Mouse (Mus musculus) midbrain, embryonic 14.5 days (tissue): ENCODE results near the gene Mitf. TPM values are rescaled to one million over a fixed set of nuclear protein-coding genes. Genes with fewer than 3 reads are reported as not detected.

ENCODE experiments used
- ATAC-seq: fragments of 200-750 bp; cut with Nextera tagmentation; 2 replicates; pipeline ENCODE4 v1.8.0; 2017; ENCODE audit warnings: moderate number of reproducible peaks, moderate library complexity; ENCODE audit not compliant: low FRiP score, low TSS enrichment
- DNase-seq: peaks from one replicate; pipeline ENCODE4 v3.0.0-alpha.2; 2015
- H3K27ac ChIP-seq: fragments of 300-500 bp; sonication (generic); replicated peaks from 2 replicates; pipeline ENCODE4 v1.5.1; 2014; ENCODE audit warnings: mild to moderate bottlenecking, low read depth, low read length, moderate library complexity
- H3K27me3 ChIP-seq: fragments of 300-500 bp; sonication (generic); 2 replicates; pipeline ENCODE4 v1.6.1; 2014; ENCODE audit warnings: low read length, control low read depth, mixed read lengths; ENCODE audit not compliant: control insufficient read depth, insufficient read depth
- H3K36me3 ChIP-seq: fragments of 300-500 bp; sonication (generic); 2 replicates; pipeline ENCODE4 v1.6.1; 2014; ENCODE audit warnings: low read length, control low read depth; ENCODE audit not compliant: control insufficient read depth, insufficient read depth
- H3K4me1 ChIP-seq: fragments of 300-500 bp; sonication (generic); 2 replicates; pipeline ENCODE4 v1.6.1; 2014; ENCODE audit warnings: mild to moderate bottlenecking, antibody characterized with exemption, low read length, control low read depth; ENCODE audit not compliant: control insufficient read depth, insufficient read depth
- H3K4me2 ChIP-seq: fragments of 300-500 bp; sonication (generic); 2 replicates; pipeline ENCODE4 v1.6.1; 2014; ENCODE audit warnings: mild to moderate bottlenecking, low read length, moderate library complexity
- H3K4me3 ChIP-seq: fragments of 300-500 bp; sonication (generic); replicated peaks from 2 replicates; pipeline ENCODE4 v1.5.1; 2014; ENCODE audit warnings: low read depth, low read length
- H3K9ac ChIP-seq: fragments of 300-500 bp; sonication (generic); replicated peaks from 2 replicates; pipeline ENCODE4 v1.6.1; 2014; ENCODE audit warnings: mild to moderate bottlenecking, low read length, moderate library complexity
- H3K9me3 ChIP-seq: fragments of 300-500 bp; sonication (generic); 2 replicates; pipeline ENCODE4 v1.6.1; 2016; ENCODE audit warnings: low read length, control low read depth, mixed read lengths; ENCODE audit not compliant: control insufficient read depth
- WGBS: fragments of 180-500 bp; shearing (Covaris S2); extraction: QIAGEN DNeasy Blood & Tissue Kit; methylation state at CpG from one replicate; pipeline ENCODE4 v1.1.7; 2014; 5-methylcytosine and 5-hydroxymethylcytosine counted together
- polyA plus RNA-seq: library from polyadenylated mRNA; unstranded; fragments of >200 nt; fragmentation: Nextera tagmentation; extraction: Ambion mirVana; gene quantifications from 2 replicates; pipeline ENCODE4 v1.2.1, GENCODE M21; 2014

Mitf gene
- polyA plus RNA-seq, 1 experiment from 2014 or later = 0.74 TPM

DNA sequence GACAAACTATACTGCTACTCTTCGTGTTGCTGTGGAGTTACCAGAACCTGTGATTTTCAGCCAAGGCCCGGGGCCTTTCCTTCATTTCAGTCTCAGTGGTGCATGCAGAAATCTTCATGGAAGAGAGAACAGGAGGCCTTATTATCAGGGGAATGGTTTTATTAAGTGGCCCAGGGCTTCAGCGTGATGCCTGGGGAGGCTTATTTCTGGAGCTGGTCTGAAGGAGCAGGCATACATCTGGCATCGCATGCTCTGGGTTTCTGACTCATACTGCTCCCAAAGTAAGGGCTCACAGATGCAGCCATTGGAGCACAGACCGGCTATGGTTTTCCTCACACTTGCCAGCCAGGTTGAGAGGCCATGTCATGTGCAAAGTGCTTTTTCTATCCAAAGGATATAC is 208.2 kb downstream of the Mitf start:
- no peaks in the 10 kb centered on the region for H3K9me3 ChIP-seq
- H3K27ac ChIP-seq = no peak overlapping the region
- H3K4me1 ChIP-seq = no peaks in the 10 kb centered on the region
- H3K27me3 ChIP-seq = no peaks in the 10 kb centered on the region
- H3K36me3 ChIP-seq = no peaks in the 10 kb centered on the region
- H3K9ac ChIP-seq = no peak overlapping the region
- H3K4me3 ChIP-seq = no peak overlapping the region
- WGBS = 81% methylated on average over 5 of the region's 5 CpGs
- DNase-seq (no peak), ATAC-seq (no peak)
- H3K4me2 ChIP-seq = no peak overlapping the region

DNA sequence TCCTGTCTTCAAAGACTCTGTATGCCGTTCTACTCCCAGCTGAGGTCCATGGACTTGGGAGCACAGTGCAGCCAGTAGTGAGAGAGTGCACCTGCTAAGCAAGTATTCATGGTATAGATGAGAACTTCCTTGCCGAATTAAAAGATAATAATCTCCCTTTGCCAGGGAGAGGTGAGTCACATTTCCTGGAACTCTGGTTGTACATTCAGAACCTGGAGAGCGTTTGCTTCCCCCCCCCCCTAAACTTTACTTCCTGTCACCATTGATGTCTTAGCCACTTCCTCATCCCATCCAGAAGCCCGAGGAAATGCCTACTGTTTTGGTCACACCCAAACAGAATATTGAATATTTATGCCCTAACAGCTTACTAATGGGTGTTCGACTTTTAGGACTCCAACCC is 209.0 kb downstream of the Mitf start:
- DNase-seq = no peak
- Histone ChIP-seq H3K4me1 (no peaks in the 10 kb centered on the region), H3K27ac (no peak overlapping the region), H3K27me3 (no peaks in the 10 kb centered on the region), H3K9me3 (no peaks in the 10 kb centered on the region), H3K36me3 (no peaks in the 10 kb centered on the region), H3K4me3 (no peak overlapping the region), H3K4me2 (no peak overlapping the region), H3K9ac (no peak overlapping the region)
- no peak for ATAC-seq
- WGBS = 92% methylated on average over 5 of the region's 5 CpGs

DNA sequence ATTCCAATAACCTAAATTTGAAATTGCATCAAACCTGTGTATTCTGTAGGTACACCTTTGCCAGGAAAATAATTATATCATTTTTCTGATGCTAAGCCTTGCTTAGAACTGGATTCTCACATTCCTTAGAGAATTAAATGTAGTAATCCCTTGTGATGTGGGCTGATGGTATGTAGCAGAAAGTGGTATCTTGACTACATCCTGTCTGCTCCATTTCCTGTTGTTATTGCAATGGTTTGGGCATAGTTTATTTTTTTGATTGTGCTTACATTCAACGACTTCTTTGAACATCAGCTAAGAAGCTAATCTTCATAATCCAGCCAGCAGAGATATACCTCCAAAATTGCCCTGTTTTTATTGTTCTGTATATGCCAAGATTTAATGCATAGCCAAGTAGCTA is 217.0 kb downstream of the Mitf start:
- Histone ChIP-seq H3K9ac (no peak overlapping the region), H3K4me1 (no peaks in the 10 kb centered on the region), H3K4me3 (no peak overlapping the region), H3K36me3 (no peaks in the 10 kb centered on the region), H3K9me3 (no peaks in the 10 kb centered on the region), H3K4me2 (no peak overlapping the region), H3K27ac (no peak overlapping the region), H3K27me3 (no peaks in the 10 kb centered on the region)
- DNase-seq (no peak), ATAC-seq (no peak)
- WGBS = 56% methylated on average over 1 of the region's 1 CpGs

GRCm38 (mm10) chr6:98038513-98038912 is 231.7 kb downstream of the Mitf start:
- Histone ChIP-seq H3K4me1 (no peaks in the 10 kb centered on the region), H3K9ac (no peak overlapping the region), H3K27ac (no peak overlapping the region), H3K4me3 (no peak overlapping the region), H3K9me3 (no peaks in the 10 kb centered on the region), H3K36me3 (no peaks in the 10 kb centered on the region), H3K4me2 (no peak overlapping the region), H3K27me3 (peaks cover 43% of the 10 kb centered on the region)
- DNase-seq = peak; percentile 57
- ATAC-seq = no peak
- WGBS = 14% methylated on average over 3 of the region's 3 CpGs

DNA sequence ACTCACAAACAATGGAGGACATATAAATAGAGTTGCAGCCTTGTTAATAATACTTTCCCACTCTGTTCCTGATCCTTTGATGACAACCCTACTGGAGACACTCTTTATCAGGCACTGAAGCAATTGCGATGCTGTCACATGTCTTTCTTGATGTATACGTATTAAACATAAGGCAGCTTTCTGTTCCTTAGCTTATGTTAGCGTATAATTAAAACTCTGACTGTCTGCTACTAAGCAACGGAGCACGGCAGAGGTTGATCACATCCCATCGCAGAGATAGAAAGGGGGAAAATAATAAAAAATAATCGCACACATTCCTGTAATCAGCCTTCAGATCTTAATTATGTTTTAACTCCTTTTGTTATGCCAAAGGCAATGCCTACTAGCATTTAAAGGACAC is 234.9 kb downstream of the Mitf start:
- no peaks in the 10 kb centered on the region for H3K4me1 ChIP-seq
- ATAC-seq (no peak), DNase-seq (no peak)
- H3K9me3 ChIP-seq = no peaks in the 10 kb centered on the region
- H3K4me3 ChIP-seq = no peak overlapping the region
- H3K9ac ChIP-seq = no peak overlapping the region
- H3K27me3 ChIP-seq = peaks cover 43% of the 10 kb centered on the region
- H3K36me3 ChIP-seq = no peaks in the 10 kb centered on the region
- H3K27ac ChIP-seq = no peak overlapping the region
- no peak overlapping the region for H3K4me2 ChIP-seq
- 58% methylated on average over 7 of the region's 7 CpGs for WGBS

DNA sequence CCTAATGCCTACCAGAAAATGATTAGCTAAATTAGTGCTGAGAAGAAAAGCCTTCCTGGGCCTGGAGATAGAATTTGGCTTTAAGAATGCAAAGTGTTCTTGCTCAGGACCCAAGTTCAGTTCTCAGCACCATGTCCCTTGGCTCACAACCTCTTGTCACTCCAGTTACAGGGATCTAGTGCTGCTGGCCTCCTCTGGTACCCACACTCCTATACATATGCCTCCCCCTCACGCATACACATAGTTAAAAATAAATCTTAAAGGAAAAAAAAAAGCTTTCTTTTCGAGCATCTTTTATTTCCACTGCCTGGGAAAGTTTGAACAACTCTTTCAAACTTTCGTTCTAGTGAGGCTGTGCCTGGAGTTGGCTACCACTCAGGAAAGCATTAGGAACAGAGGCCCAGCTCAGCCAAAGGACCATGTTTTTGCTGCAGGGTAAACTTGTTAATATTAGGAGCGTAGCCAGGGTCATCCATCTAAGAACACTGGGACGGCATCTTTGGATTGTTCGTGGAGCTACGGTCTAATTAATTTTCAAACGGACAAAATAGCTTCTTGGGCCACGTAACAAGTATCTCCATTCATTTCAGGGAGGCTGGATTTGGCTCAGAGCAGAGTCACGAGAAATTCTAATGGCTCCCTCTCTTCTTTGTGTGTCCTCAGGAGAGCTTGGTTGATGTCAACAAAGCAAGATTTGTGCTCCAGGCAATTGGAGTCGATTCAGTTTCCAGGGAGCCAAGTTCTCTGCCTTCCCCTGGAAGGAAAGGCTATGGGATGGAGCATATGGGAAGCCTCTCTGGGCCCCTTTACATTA is 239.7 kb downstream of the Mitf start:
- Histone ChIP-seq H3K4me1 (peaks cover 7% of the 10 kb centered on the region), H3K27me3 (peaks cover 38% of the 10 kb centered on the region; the same call in 1 of the 2 replicates), H3K27ac (no peak overlapping the region), H3K9me3 (no peaks in the 10 kb centered on the region), H3K4me3 (no peak overlapping the region), H3K36me3 (no peaks in the 10 kb centered on the region), H3K9ac (no peak overlapping the region), H3K4me2 (no peak overlapping the region)
- WGBS = 55% methylated on average over 11 of the region's 11 CpGs
- 0 out of 2 replicates have a peak, but pooled peaks have one; percentile 40 for ATAC-seq
- DNase-seq = peak; percentile 66

DNA sequence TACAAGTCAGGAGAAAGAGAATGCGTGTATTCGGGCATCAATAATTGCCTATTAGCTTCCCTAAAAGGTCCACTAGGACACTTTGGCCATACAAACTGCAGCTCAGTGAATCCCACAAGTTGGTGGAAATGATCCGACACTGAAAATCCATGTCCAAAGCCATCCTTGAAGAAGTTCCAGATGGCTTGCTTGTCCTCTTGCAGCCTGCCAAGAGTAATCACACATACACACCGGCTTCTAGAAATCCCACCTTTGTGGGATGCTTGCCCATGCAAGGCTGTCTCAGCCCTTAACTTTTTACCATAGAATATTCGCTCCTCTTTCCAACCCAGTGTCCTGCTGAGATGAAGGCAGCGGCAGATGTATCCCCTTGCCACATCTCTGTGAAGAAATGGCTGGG is 240.9 kb downstream of the Mitf start:
- DNase-seq (no peak), ATAC-seq (no peak)
- WGBS = 67% methylated on average over 6 of the region's 6 CpGs
- H3K9me3 ChIP-seq = no peaks in the 10 kb centered on the region
- 0 out of 2 replicates have a peak overlapping the region, but pooled peaks have one; percentile 43 for H3K27ac ChIP-seq
- no peaks in the 10 kb centered on the region for H3K36me3 ChIP-seq
- no peak overlapping the region for H3K9ac ChIP-seq
- H3K27me3 ChIP-seq = peaks cover 26% of the 10 kb centered on the region; the same call in 1 of the 2 replicates
- H3K4me3 ChIP-seq = no peak overlapping the region
- peaks cover 7% of the 10 kb centered on the region for H3K4me1 ChIP-seq
- no peak overlapping the region for H3K4me2 ChIP-seq

GRCm38 (mm10) chr6:98048671-98049438 is 242.0 kb downstream of the Mitf start:
- DNase-seq = peak; percentile 74
- Histone ChIP-seq H3K4me3 (no peak overlapping the region), H3K27me3 (peaks cover 17% of the 10 kb centered on the region; the same call in 1 of the 2 replicates), H3K9me3 (no peaks in the 10 kb centered on the region), H3K36me3 (no peaks in the 10 kb centered on the region), H3K4me1 (peaks cover 7% of the 10 kb centered on the region), H3K27ac (peak overlapping the region; percentile 43), H3K9ac (no peak overlapping the region; the same call in 1 of the 2 replicates), H3K4me2 (no peak overlapping the region)
- peak; percentile 53 for ATAC-seq
- 12% methylated on average over 14 of the region's 14 CpGs for WGBS
